Mouse (Mus musculus): ENCODE measurements around the gene Rhd. TPM values are rescaled to one million over a fixed set of nuclear protein-coding genes. Genes with fewer than 3 reads are reported as not detected.
A peak's percentile ranks its signal among the peaks of the same experiment; 100 is the strongest.

Gene Rhd
- total RNA-seq, 2 experiments from 2014 or later, result 2.9 to 4.0 TPM

DNA sequence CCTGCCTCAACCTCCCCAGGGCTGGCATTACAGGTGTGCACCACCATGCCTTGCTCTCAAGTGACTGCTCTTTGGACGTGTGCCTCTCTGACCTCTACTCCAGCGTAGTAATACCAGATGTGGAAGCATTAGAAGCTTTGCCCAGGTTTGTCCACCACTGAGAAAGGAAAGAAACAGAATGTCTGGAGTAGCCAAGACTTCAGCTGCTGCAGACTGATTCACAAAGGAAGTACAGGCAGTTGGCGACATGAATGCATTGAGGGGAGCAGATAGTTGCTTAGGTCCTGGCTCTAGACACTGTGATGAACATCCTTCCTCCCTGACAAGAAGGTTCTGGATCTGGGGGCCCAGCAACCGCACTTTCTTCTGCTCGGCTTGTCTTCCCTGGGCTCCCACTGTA lies 8.3 kb upstream of the Rhd start:
- ATAC-seq (ENCODE audit: poor library complexity, severe bottlenecking), result no peak

DNA sequence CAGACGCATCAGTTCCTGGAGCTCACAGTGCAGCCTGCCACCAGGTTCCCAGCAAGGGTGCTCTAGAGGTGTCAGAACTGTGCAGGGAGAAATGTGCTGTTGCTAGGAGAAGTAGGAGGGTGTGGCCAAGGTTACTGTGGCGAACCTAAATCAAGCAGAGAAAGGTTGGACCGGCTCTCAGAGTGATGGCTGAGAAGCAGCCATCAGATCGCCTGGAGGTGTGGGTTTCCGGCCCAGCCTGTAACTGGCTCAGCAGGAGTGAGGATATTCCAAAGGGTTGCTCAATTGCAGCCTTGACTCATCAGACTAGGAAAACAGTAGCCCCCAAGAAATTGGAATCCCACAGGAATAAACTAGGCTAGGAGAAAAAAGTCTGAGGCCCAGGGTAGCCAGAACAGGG lies 7.8 kb upstream of the Rhd start:
- ATAC-seq (ENCODE audit: poor library complexity, severe bottlenecking), result no peak

DNA sequence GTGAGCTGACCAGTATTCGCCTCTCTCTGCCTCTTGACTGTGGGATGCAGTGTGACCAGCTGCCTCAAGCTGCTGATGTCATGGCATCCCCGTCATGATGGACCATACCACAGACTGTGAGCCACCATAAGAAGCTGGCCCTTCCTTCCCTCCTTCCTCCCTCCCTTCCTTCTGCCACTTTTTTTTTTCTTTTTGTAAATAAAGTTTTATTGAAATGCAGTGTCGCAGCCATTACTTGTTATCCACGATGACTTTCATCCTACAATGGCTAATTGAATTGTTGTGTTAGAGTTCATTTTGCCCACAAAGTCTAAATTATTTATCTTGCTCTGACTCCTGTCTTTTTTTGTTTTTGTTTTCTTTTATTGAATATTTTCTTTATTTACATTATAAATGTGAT lies 5.8 kb upstream of the Rhd start:
- ATAC-seq (ENCODE audit: poor library complexity, severe bottlenecking), result no peak

DNA sequence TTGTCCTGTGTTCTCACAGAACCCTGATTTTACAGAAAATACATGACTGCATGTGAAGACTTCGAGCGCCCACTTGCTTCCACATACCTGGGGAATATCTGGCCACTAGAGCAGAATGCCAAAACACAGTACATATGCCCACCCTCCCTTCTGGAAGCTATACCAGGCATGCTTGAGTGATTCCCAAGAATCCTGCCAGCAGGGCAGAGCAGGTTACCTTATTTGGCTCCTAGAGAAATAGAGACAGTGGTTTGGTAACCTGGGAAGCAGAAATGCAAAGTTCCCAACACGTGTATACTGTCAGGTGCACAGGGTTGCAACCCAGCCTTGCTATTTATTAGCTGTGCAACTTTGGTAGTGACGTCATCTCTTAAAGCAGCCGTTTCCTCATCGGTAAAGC lies 2.5 kb upstream of the Rhd start:
- no peak for ATAC-seq (ENCODE audit: poor library complexity, severe bottlenecking)

DNA sequence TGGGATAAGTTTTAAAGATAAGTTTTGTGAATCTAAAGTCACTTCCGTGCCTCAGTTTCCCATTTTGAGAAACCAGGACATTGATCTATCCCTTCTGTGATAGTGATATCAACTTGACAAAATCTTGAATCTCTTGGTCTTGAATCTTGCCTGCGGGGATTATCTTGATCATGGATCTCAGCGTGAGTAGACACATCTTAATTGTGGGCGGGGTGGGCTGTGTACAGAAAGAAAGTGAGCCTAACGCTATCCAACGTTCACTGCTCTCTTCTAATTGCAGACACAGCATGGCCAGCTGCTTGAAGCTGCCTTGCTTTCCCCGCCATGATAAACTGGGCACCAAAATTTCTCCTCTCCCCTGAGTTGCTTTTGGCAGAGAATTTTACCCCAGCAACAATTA lies 1.3 kb upstream of the Rhd start:
- no peak for ATAC-seq (ENCODE audit: poor library complexity, severe bottlenecking)

DNA sequence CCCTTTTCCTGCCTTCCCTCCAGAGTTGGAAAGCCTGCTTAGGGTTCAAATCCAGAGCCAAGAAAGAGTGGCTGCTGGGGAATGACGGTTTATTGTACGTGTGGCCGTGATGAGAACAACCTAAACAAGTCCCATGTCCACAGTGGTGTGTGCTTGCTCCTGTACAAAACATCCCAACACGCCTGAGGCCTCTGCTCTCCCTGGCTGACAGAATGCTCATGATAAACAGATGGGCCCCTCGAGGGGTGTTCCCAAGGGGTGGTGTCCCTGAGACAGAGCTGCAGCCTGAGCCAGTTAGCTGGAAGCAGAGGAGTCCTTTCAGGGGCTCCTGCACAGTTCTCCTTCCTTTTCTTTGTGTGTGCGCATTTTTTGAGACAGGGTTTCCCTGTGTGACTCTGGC lies 1.0 kb downstream of the Rhd start:
- ATAC-seq (ENCODE audit: poor library complexity, severe bottlenecking), result no peak

DNA sequence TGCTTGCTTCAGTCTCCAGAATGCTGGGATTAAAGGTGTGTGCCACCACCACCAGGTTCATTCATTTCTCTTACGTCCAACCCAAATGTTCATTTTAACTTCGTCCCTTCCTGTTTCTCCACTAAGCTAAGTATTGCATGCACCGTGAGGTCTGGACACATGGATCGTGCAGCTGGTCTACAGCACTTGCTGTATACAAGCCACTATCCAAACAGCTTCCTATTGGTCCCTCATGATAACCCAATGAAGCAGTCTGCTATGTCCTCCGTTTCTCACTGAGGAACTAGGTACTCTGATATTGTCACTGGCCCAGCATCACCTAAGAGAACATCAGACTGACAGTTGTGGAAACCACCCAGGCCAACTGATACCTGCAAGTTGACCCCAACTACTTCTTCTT lies 1.5 kb downstream of the Rhd start:
- no peak for ATAC-seq (ENCODE audit: poor library complexity, severe bottlenecking)

DNA sequence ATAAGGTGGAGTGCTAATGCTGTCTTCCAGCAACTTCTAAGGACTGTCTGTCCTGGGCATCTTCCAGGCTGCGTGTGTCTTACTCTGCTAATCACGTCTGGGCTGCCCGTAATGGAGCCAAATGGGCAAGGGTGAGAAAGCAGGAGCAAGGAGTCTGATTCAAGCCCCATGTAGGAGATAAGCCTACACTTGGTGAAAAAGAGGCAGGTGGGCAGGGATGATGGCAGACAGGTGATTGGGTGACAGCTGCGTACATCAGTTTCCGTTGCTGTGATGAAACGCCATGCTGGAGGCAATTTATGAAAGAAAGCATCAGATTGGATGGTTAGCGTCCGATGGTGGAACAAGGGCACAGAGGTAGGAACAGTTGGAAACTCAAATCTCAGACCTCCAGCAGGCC lies 2.9 kb downstream of the Rhd start:
- ATAC-seq (ENCODE audit: poor library complexity, severe bottlenecking), result no peak

DNA sequence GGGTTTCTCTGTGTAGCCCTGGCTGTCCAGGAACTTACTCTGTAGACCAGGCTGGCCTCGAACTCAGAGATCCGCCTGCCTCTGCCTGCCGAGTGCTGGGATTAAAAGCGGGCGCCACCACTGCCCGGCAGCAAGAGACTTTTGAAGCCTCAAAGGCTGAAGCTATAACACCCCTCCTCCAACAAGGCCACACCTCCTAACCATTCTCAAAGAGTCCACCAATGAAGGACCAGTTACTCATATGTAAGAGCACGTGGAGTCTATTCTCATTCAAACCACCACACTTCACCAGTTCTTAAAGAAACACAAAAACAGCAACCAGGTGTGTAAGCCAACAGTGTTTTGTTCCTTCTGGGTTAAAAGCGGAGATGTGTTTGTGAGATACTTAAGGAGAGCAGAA lies 3.3 kb downstream of the Rhd start:
- ATAC-seq (ENCODE audit: poor library complexity, severe bottlenecking), result no peak

DNA sequence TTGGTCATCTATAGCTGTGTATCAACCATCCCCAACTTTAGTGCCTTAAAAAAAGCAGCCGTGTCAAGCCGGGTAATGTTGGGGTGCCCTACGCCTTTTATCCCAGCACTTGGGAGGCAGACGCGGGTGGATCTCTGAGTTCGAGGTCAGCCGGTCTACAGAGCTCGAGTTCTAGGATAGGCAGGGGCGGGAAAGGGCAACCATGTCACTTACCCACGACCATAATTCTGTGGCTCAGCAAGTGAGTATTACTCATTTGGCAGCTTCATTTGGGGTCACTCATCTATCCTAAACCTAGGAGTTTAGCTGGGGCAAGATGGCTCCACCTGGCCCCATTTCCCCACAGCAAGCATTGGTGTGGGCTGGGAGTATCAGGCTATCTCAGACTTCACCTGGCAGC lies 3.7 kb downstream of the Rhd start:
- ATAC-seq (ENCODE audit: poor library complexity, severe bottlenecking), result no peak

DNA sequence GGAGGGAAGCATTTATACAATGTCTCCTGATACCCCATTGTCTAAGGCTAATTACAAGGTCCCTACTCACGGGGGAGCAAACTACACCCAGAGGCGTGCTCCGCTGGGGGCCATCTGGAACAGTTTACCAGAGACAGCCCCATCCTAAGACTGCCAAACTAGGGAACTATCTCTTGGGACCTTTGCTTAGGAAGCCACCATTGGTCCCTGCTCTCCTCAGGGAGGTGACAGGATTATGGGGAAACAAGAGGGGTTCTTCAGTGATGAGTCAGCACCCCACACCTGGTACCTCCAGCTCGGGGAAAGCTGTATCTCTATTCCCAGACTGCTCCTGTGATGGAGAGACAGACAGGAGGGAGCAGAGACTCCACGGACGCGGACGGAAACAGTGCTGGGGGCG lies 4.2 kb downstream of the Rhd start:
- no peak for ATAC-seq (ENCODE audit: poor library complexity, severe bottlenecking)

DNA sequence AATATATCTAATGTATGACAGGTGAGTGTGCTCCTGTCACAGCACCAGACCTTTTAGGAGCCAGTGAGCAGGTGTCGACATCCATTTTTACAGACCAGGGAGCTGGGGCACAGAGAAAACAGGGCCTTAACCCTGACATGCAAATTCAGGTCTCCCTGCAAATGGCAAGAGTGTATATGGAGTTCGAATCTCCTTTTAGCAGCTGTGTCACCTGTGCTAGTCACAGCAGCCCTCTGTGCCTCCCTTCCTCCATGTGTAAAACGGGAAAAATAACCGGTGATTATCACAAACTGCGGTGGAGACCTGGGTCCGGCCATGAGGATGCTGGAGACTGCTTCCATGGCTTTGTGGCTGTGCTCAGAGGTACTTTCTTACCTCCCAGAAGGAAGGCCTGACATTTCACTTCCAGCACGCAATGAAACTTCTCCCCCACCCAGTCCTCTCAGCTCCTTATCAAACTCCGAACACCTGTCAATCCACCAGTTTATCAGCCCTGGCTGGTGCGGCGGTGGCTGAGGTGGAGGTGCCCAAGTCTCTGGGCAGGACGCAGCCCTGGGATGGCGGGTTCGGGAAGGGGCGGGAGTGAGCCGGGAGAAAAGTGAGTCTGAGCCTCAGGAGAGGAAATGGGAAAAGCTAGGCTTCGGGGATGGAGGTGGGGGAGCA lies 4.9 kb downstream of the Rhd start:
- peak; percentile 43; the same call in 1 of the 2 replicates for ATAC-seq (ENCODE audit: poor library complexity, severe bottlenecking)

DNA sequence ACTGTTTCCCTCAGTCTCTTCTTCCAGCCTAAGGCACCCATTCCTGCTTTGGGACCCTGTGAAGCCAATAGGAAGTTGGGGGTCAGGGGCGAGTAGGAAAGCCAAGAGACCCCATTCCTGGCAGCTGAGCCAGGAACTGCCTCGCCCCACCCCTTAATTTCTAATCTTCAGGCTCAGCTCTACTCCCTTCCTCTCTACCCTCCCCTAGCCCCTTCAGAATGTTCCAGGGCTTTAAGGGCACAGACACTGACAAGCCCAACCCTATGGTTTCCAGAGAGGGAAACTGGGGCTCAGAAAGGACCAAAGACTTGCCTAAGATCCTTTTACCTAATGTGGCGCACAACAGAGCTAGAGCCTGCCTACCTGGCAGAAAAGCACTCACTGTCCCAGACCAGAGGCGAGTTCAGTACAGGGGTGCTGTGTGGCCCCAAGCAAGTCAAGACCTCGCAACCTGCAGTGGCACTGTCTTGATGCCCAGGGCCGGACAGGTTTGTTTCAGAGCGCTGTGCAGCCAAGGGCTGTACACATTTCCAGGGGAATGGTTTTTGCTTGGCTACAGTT lies 5.6 kb downstream of the Rhd start:
- no peak for ATAC-seq (ENCODE audit: poor library complexity, severe bottlenecking)

DNA sequence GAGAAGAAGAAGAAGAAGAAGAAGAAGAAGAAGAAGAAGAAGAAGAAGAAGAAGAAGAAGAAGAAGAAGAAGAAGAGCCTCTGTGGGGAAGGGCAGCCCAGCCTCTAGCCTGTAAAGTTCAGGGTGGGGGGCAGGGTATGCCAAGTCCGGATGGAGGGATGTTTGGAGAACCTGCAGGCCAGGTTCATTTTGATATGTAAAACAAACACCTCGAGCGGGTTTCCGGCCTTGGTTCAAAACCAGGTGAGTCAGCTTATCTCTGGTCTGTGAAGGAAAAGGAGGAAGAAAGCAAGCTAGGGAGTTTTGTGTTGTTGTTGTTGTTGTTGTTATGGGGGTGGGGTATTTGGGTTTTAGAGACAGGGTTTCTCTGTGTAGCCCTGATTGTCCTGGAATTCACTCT lies 7.1 kb downstream of the Rhd start:
- ATAC-seq (ENCODE audit: poor library complexity, severe bottlenecking), result no peak

DNA sequence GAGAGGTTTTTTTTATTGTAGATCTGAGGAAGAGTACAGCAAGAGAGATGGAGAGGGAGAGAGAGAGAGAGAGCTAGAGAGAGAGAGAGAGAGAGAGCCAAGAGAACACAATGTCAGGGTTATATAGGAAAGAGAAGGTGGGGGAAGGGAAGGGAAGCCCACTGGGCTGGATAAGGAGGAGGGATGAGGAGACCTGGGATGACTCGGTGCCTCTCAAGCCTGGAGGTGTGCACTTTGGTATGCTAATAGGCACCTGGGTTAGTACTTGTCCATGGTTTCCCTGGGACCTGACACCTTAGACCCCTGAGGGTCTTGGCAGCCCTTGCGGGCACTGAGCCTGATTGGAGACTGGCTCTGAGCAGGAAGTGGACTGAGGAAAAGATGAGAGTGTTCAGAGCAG lies 7.6 kb downstream of the Rhd start:
- ATAC-seq (ENCODE audit: poor library complexity, severe bottlenecking), result no peak

DNA sequence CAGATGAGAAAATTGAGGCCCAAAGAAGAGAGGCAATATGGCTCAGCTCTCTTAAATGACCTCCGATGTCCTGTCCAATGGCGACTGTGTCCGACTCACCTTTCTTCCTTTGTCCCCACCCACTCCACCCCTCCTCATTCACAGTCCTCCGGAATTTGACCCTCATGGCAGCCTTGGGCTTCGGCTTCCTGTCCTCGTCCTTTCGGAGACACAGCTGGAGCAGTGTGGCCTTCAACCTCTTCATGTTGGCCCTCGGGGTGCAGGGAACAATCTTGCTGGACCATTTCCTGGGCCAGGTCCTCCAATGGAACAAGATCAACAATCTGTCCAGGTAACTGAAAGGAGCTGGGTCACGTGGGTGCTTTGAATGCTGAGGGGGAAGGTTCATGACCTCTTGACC lies 11.8 kb downstream of the Rhd start:
- ATAC-seq (ENCODE audit: poor library complexity, severe bottlenecking), result no peak

DNA sequence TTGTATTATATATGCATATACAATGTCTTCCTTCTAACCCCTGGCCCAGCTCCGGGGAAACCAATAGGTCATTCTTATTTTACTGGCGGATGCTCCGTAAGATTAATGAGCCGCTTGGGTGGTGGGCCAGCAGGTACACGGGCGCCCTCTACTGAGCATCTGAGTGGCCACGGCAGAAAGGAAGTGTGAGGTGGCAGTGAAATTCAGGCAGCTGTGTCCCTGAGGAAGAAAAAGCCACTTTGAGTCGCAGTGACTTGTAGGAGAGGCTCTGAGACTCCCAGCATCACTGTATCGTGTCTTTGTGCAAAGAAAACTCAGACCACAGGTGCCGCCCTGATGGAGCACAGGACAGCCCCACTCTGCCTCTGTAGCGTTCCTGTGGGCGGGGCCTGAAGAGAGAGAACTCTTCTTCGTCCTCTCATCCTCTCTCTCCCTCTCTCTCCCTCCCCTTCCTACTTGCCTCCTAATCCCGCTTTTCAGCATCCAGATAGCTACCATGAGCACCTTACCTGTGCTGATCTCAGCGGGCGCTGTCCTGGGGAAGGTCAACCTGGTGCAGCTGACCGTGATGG lies 15.2 kb downstream of the Rhd start:
- ATAC-seq (ENCODE audit: poor library complexity, severe bottlenecking), result peak; percentile 84

DNA sequence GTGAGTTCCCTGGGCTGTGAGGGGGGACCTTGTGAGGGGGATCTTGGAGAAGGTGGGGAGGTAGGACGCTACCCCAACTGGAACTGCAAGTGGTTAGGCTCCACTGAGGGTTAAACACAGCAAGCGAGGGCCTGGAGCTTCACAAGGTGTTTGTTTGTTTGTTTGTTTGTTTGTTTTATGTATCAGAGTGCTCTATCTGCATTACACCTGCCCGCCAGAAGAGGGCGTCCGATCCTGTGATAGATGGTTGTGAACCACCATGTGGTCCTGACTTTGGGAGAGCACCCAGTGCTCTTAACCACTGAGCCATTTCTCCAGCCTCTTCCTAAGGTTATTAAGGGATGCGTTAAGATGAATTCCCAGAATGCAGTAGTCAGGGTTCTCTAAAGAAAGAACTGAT lies 15.7 kb downstream of the Rhd start:
- no peak for ATAC-seq (ENCODE audit: poor library complexity, severe bottlenecking)

DNA sequence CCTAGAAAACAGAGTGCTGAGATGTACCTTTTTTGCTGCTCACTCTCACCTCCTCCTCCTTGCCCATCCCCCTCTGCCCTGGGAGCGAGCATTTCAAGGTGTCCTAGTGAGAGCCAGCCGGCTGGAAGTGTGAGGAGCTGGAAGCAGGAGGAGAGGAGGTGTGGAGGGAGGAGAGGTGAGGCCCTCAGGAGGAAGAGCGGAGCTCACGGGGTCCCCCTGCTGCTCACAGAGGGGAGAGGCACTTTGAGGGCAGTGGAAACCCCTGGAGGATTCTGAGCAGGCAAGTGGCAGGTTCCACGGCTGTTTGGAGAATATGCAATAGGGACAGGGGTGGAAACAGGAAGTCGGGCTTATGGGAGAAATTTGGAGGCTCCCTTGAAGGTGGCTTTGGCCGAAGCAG lies 18.9 kb downstream of the Rhd start:
- peak; percentile 75 for ATAC-seq (ENCODE audit: poor library complexity, severe bottlenecking)

DNA sequence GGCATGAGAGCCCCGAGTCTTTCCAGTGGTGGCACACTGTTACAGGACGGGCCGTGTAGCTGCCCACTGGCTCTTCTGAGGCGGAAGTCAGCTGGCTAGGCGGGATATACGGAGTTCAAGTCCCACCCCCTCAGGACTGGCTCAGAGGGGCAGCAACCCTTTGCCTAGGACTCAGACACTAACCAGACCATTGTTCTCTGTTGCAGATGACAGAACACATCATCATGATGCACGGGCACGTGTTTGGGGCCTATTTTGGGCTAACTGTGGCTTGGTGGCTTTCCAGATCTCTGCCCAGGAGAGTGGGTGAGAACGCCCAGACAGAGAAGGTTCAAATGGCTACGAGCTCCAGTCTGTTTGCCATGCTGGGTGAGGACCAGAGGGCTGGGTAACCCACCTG lies 19.5 kb downstream of the Rhd start:
- no peak for ATAC-seq (ENCODE audit: poor library complexity, severe bottlenecking)

DNA sequence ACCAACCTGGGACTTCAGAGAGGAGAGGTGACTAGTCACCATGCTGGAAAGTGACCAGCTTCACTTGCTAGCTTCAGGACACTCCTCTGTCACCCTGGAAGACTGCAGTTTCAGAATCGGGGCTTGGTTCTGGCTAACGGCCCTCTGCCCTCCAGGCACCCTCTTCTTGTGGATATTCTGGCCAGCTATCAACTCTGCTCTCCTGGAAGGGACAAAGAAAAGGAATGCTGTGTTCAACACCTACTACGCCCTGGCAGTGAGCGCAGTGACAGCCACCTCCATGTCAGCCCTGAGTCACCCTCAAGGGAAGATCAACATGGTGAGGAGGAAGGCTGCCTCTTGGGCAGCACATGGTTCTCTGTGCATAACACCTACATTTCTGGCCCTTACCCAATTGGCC lies 20.0 kb downstream of the Rhd start:
- no peak for ATAC-seq (ENCODE audit: poor library complexity, severe bottlenecking)

DNA sequence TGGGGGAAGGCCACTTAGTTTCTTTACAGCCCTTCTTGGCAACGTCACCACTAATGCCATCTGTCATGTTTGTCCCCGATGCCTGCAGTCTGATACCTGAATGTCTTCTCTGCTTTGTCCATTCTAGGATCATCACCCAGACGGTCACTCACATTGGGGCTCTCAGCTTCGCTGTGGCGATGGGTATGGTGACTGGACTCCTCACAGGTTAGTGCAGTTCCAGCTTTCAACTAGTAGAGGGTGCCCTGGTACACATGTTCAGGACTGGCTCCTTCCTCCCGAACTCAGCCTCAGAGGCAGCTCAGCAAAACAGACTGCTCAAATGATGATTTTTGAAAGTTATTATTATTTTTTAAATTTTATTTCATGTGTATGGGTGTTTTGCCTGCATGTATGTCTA lies 27.8 kb downstream of the Rhd start:
- no peak for ATAC-seq (ENCODE audit: poor library complexity, severe bottlenecking)

DNA sequence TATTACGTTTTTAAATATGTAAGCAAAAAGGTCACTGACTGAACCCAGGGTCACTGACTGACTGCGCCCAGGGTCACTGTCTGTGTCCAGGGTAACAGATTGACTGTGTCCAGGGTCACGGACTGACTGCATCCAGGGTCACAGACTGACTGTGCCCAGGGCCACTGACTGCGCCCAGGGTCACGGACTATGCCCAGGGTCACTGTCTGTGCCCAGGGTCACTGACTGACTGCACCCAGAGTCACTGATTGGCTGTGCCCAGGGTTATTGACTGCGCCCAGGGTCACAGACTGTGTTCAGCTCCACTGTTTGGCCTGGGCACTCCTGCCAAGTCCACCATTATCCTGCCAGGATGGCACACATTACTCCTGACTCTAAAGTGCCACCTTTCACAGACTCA lies 32.9 kb downstream of the Rhd start:
- ATAC-seq (ENCODE audit: poor library complexity, severe bottlenecking), result no peak

Measured in megakaryocyte, adult 5-6 weeks (primary cell).